Mouse (Mus musculus): ENCODE measurements at regions not wholly inside any gene's neighbourhood (a gene's known extent, or its start where the extent isn't known, plus 50 kb on each side); places are given as distances from the start of the nearest gene placed in this dataset.

- intact Hi-C loops (cut with DNase I) = loop anchor here (5.0 kb wide), 1 partner anchor 406 kb away; no protein-coding TSS in a partner anchor
- Histone ChIP-seq H3K27ac (no peak overlapping the region), H3K4me3 (no peak overlapping the region)
- no peak for DNase-seq (ENCODE audit: extremely low spot score in 1 of 2, low spot score in 2 of 2)
- no peak for TF ChIP-seq CTCF (IDR thresholded peaks at IDR 0.05)
Observed at GRCm38 (mm10) chr13:101915948-101916594, 148.1 kb upstream of the Pik3r1 start.

GRCm38 (mm10) chr13:101916876-101917275 lies 148.9 kb upstream of the Pik3r1 start:
- intact Hi-C loops (cut with DNase I) = loop anchor here (5.0 kb wide), 1 partner anchor 405 kb away; no protein-coding TSS in a partner anchor
- Histone ChIP-seq H3K27ac (no peak overlapping the region), H3K4me3 (no peak overlapping the region)
- no peak for TF ChIP-seq CTCF (IDR thresholded peaks at IDR 0.05)
- no peak for DNase-seq (ENCODE audit: extremely low spot score in 1 of 2, low spot score in 2 of 2)

- no peak overlapping the region for H3K27ac ChIP-seq
- intact Hi-C loops (cut with DNase I) = loop anchor here (5.0 kb wide), 1 partner anchor 404 kb away; no protein-coding TSS in a partner anchor
- DNase-seq (ENCODE audit: extremely low spot score in 1 of 2, low spot score in 2 of 2) = no peak
- no peak overlapping the region for H3K4me3 ChIP-seq
- TF ChIP-seq CTCF (IDR thresholded peaks at IDR 0.05) = no peak
Observed at GRCm38 (mm10) chr13:101918185-101918584, 150.2 kb upstream of the Pik3r1 start.

- no peak for DNase-seq (ENCODE audit: extremely low spot score in 1 of 2, low spot score in 2 of 2)
- intact Hi-C loops (cut with DNase I) = loop anchor here (5.0 kb wide), 1 partner anchor 403 kb away; no protein-coding TSS in a partner anchor
Observed at GRCm38 (mm10) chr13:101919266-101919665, 151.2 kb upstream of the Pik3r1 start.

GRCm38 (mm10) chr13:101920384-101920783 lies 152.4 kb upstream of the Pik3r1 start:
- no peak for TF ChIP-seq CTCF (IDR thresholded peaks at IDR 0.05)
- intact Hi-C loops (cut with DNase I) = no loop called here
- Histone ChIP-seq H3K27ac (no peak overlapping the region), H3K4me3 (no peak overlapping the region)
- no peak for DNase-seq (ENCODE audit: extremely low spot score in 1 of 2, low spot score in 2 of 2)

More at GRCm38 (mm10) chr13:101919266-101919665, 151.2 kb upstream of the Pik3r1 start:
- Histone ChIP-seq H3K27ac (no peak overlapping the region), H3K4me3 (no peak overlapping the region)
- no peak for TF ChIP-seq CTCF (IDR thresholded peaks at IDR 0.05)

GRCm38 (mm10) chr13:101924637-101925036 lies 156.6 kb upstream of the Pik3r1 start:
- Histone ChIP-seq H3K4me3 (no peak overlapping the region), H3K27ac (no peak overlapping the region)
- DNase-seq (ENCODE audit: extremely low spot score in 1 of 2, low spot score in 2 of 2) = no peak
- intact Hi-C loops (cut with DNase I) = no loop called here
- TF ChIP-seq CTCF (IDR thresholded peaks at IDR 0.05) = no peak

- DNase-seq (ENCODE audit: extremely low spot score in 1 of 2, low spot score in 2 of 2) = no peak
- no peak overlapping the region for H3K4me3 ChIP-seq
- intact Hi-C loops (cut with DNase I) = no loop called here
- TF ChIP-seq CTCF (IDR thresholded peaks at IDR 0.05) = no peak
- H3K27ac ChIP-seq = no peak overlapping the region
Observed at GRCm38 (mm10) chr13:101931264-101931663, 163.2 kb upstream of the Pik3r1 start.

- DNase-seq (ENCODE audit: extremely low spot score in 1 of 2, low spot score in 2 of 2) = no peak
- no peak for TF ChIP-seq CTCF (IDR thresholded peaks at IDR 0.05)
- intact Hi-C loops (cut with DNase I) = no loop called here
- H3K27ac ChIP-seq = no peak overlapping the region
- H3K4me3 ChIP-seq = no peak overlapping the region
Observed at GRCm38 (mm10) chr13:101931882-101932281, 163.9 kb upstream of the Pik3r1 start.

- no peak for TF ChIP-seq CTCF (IDR thresholded peaks at IDR 0.05)
- intact Hi-C loops (cut with DNase I) = no loop called here
- DNase-seq (ENCODE audit: extremely low spot score in 1 of 2, low spot score in 2 of 2) = no peak
- no peak overlapping the region for H3K4me3 ChIP-seq
- no peak overlapping the region for H3K27ac ChIP-seq
Observed at GRCm38 (mm10) chr13:101935843-101936242, 167.8 kb upstream of the Pik3r1 start.

- DNase-seq (ENCODE audit: extremely low spot score in 1 of 2, low spot score in 2 of 2) = no peak
- intact Hi-C loops (cut with DNase I) = no loop called here
- Histone ChIP-seq H3K27ac (no peak overlapping the region), H3K4me3 (no peak overlapping the region)
- TF ChIP-seq CTCF (IDR thresholded peaks at IDR 0.05) = no peak
Observed at GRCm38 (mm10) chr13:101954521-101954920, 186.5 kb upstream of the Pik3r1 start.

- no peak for DNase-seq (ENCODE audit: extremely low spot score in 1 of 2, low spot score in 2 of 2)
- intact Hi-C loops (cut with DNase I) = no loop called here
- no peak overlapping the region for H3K4me3 ChIP-seq
- no peak overlapping the region for H3K27ac ChIP-seq
- TF ChIP-seq CTCF (IDR thresholded peaks at IDR 0.05) = no peak
Observed at GRCm38 (mm10) chr13:101955806-101956418, 187.9 kb upstream of the Pik3r1 start.

GRCm38 (mm10) chr13:101957782-101958181 lies 189.8 kb upstream of the Pik3r1 start:
- no peak for DNase-seq (ENCODE audit: extremely low spot score in 1 of 2, low spot score in 2 of 2)
- H3K4me3 ChIP-seq = no peak overlapping the region
- no peak overlapping the region for H3K27ac ChIP-seq
- TF ChIP-seq CTCF (IDR thresholded peaks at IDR 0.05) = no peak
- intact Hi-C loops (cut with DNase I) = no loop called here

GRCm38 (mm10) chr13:101965537-101965936 lies 197.5 kb upstream of the Pik3r1 start:
- no peak overlapping the region for H3K27ac ChIP-seq
- intact Hi-C loops (cut with DNase I) = no loop called here
- TF ChIP-seq CTCF (IDR thresholded peaks at IDR 0.05) = no peak
- no peak for DNase-seq (ENCODE audit: extremely low spot score in 1 of 2, low spot score in 2 of 2)
- no peak overlapping the region for H3K4me3 ChIP-seq

All from left cerebral cortex, adult 2 months (tissue).